Mouse (Mus musculus) left cerebral cortex, adult 2 months (tissue): ENCODE measurements around the gene Tarsl2. TPM values are rescaled to one million over a fixed set of nuclear protein-coding genes. Genes with fewer than 3 reads are reported as not detected.
A peak's percentile ranks its signal among the peaks of the same experiment; 100 is the strongest.

Source experiments
- DNase-seq, 2 experiments: peaks; one replicate each; pipeline ENCODE4 v3.0.0; 2021 to 2022; ENCODE audit warnings: low spot score in 2 of 2, mixed read lengths in 1 of 2; ENCODE audit errors: extremely low spot score in 1 of 2
- H3K27ac ChIP-seq: fragments of 200-600 bp; 2 replicates; pipeline ENCODE4 v1.8.1; 2022
- H3K4me3 ChIP-seq: fragments of 200-600 bp; 2 replicates; pipeline ENCODE4 v1.8.1; 2022
- CTCF ChIP-seq: fragments of 200-600 bp; IDR thresholded peaks from 2 replicates; pipeline ENCODE4 v1.8.1; 2022; ENCODE audit warnings: antibody characterized with exemption, mild to moderate bottlenecking, moderate library complexity
- intact Hi-C: fragments of 180-260 bp; cut with DNase I; formaldehyde crosslinking; loops from one replicate; pipeline ENCODE4 v1.15.1; 2025
- total RNA-seq, 2 experiments: library from RNA; stranded (reverse); gene quantifications; 2 replicates each; pipeline ENCODE4 v1.2.3; 2021

The Tarsl2 gene
- total RNA-seq, 2 experiments from 2014 or later = 41.3 to 44.3 TPM

- intact Hi-C loops = no loop called here
- no peak overlapping the region for H3K4me3 ChIP-seq
- DNase-seq = no peak
- H3K27ac ChIP-seq = no peak overlapping the region
- TF ChIP-seq CTCF = peak; percentile 56
Measured at GRCm38 (mm10) chr7:65696450-65696849, 51.8 kb downstream of the Tarsl2 start.

- no peak for DNase-seq
- intact Hi-C loops = loop anchor here (5.0 kb wide), 1 partner anchor 235 kb away; no protein-coding TSS in a partner anchor
Measured at GRCm38 (mm10) chr7:65702076-65702475, 57.4 kb downstream of the Tarsl2 start.

GRCm38 (mm10) chr7:65704818-65705242 lies 60.1 kb downstream of the Tarsl2 start:
- DNase-seq = peak; percentile 77 to 82
- H3K4me3 ChIP-seq = peak overlapping the region; percentile 29; the same call in 1 of the 2 replicates
- intact Hi-C loops = loop anchor here (1.0 to 5.0 kb wide), 3 partner anchors 232 to 350 kb away; no protein-coding TSS in a partner anchor
- no peak overlapping the region for H3K27ac ChIP-seq
- peak; percentile 96 for TF ChIP-seq CTCF

More at GRCm38 (mm10) chr7:65702076-65702475, 57.4 kb downstream of the Tarsl2 start:
- Histone ChIP-seq H3K27ac (no peak overlapping the region), H3K4me3 (no peak overlapping the region)
- TF ChIP-seq CTCF = no peak

GRCm38 (mm10) chr7:65708506-65708905 lies 63.8 kb downstream of the Tarsl2 start:
- no peak overlapping the region for H3K4me3 ChIP-seq
- no peak for TF ChIP-seq CTCF
- intact Hi-C loops = no loop called here

GRCm38 (mm10) chr7:65710301-65710700 lies 65.6 kb downstream of the Tarsl2 start:
- H3K27ac ChIP-seq = no peak overlapping the region
- TF ChIP-seq CTCF = no peak
- no peak for DNase-seq
- intact Hi-C loops = loop anchor here (2.0 kb wide), 1 partner anchor 26 kb away; no protein-coding TSS in a partner anchor
- H3K4me3 ChIP-seq = no peak overlapping the region

More at GRCm38 (mm10) chr7:65708506-65708905, 63.8 kb downstream of the Tarsl2 start:
- no peak for DNase-seq
- no peak overlapping the region for H3K27ac ChIP-seq

GRCm38 (mm10) chr7:65713782-65714181 lies 69.1 kb downstream of the Tarsl2 start:
- no peak for DNase-seq
- intact Hi-C loops = no loop called here
- TF ChIP-seq CTCF = no peak
- no peak overlapping the region for H3K27ac ChIP-seq
- no peak overlapping the region for H3K4me3 ChIP-seq

- no peak for DNase-seq
- TF ChIP-seq CTCF = no peak
- intact Hi-C loops = no loop called here
- Histone ChIP-seq H3K27ac (no peak overlapping the region), H3K4me3 (no peak overlapping the region)
Measured at GRCm38 (mm10) chr7:65714304-65714703, 69.6 kb downstream of the Tarsl2 start.

- no peak overlapping the region for H3K4me3 ChIP-seq
- intact Hi-C loops = loop anchor here (5.0 kb wide), 1 partner anchor 323 kb away; the partner anchor contains the start of gene Snrpa1
- TF ChIP-seq CTCF = peak; percentile 49
- H3K27ac ChIP-seq = no peak overlapping the region
- no peak for DNase-seq
Measured at GRCm38 (mm10) chr7:65734024-65734423, 89.3 kb downstream of the Tarsl2 start.

- no peak for TF ChIP-seq CTCF
- Histone ChIP-seq H3K4me3 (no peak overlapping the region), H3K27ac (no peak overlapping the region)
- intact Hi-C loops = loop anchor here (5.0 kb wide), 1 partner anchor 197 kb away; no protein-coding TSS in a partner anchor
- no peak for DNase-seq
Measured at GRCm38 (mm10) chr7:65735261-65735660, 90.6 kb downstream of the Tarsl2 start.

- no peak overlapping the region for H3K4me3 ChIP-seq
- DNase-seq = no peak
- TF ChIP-seq CTCF = no peak
- H3K27ac ChIP-seq = no peak overlapping the region
- intact Hi-C loops = loop anchor here (2.0 to 5.0 kb wide), 2 partner anchors 27 to 195 kb away; no protein-coding TSS in a partner anchor
Measured at GRCm38 (mm10) chr7:65737286-65738040, 92.8 kb downstream of the Tarsl2 start.

Other genes starting within 250 kb of the Tarsl2 start
- gene Tjp1, start 117.1 kb upstream of the Tarsl2 start, total RNA-seq = 100 to 1,000 TPM; 148 to 153 TPM
- gene Tm2d3, start 46.3 kb downstream of the Tarsl2 start, total RNA-seq = 10 to 100 TPM; 45.4 to 53.0 TPM
- gene Pcsk6, start 216.8 kb downstream of the Tarsl2 start, total RNA-seq = 1 to 10 TPM; 8.5 to 9.5 TPM